Mouse (Mus musculus): ENCODE results near the gene Gh.
"Not testable (repeated sequence)": the region's sequence is repeated elsewhere in the genome, so short reads cannot be mapped to it uniquely, and the experiment has no call there.

Gh gene

GRCm38 (mm10) chr11:106301765-106302164, at the start of gene Gh:
TSS of gene Gh (minus strand) at chr11:106301865.
- no peak for DNase-seq (ENCODE audit: low spot score in 2 of 2)

DNA sequence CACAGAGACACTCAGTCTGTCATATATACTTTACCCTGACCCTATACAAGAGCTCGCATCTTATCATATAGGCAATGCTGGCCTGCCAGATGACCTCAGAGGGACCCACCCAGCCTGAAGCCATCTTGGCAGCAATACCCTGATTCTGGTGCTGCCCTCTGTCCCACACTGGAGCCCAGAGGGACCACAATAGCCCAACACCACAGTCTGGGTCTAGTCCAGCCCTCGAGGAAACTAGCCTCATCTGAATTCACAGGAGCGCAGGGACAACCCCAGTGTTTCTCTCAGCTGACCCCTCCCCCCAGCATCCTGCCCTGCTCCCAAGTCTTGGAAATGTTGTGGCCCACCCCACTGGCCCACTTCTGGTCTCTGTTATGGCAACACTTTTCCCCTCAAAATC, 49.6 kb upstream of the Gh start:
- DNase-seq (ENCODE audit: low spot score in 2 of 2): no peak

GRCm38 (mm10) chr11:106350853-106351252, 49.2 kb upstream of the Gh start:
- no peak for DNase-seq (ENCODE audit: low spot score in 2 of 2)

GRCm38 (mm10) chr11:106349772-106350171, 48.1 kb upstream of the Gh start:
- no peak for DNase-seq (ENCODE audit: low spot score in 2 of 2)

DNA sequence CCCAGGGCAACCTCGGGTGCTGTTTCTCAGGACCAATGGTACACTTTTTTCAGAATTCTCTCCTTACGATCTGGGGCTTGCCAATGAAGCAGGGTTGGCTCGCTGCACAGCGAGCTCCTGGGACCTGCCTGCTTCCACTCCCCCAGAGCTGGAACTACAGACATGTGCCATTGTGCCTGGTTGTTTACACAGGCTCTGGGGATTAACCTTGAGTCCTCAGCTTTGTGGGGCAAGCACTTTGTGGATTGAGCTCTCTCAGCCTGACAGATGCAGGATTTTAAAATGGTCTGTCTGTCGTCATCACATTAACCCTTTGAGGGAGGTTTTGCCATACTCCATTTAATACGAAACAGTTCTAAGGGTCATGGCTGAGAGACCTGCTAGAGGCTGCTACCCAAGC, 43.2 kb upstream of the Gh start:
- no peak for DNase-seq (ENCODE audit: low spot score in 2 of 2)

GRCm38 (mm10) chr11:106340990-106341520, 39.4 kb upstream of the Gh start:
- no peak for DNase-seq (ENCODE audit: low spot score in 2 of 2)

GRCm38 (mm10) chr11:106339323-106339722, 37.7 kb upstream of the Gh start:
- not testable (repeated sequence) for DNase-seq (ENCODE audit: low spot score in 2 of 2)

- DNase-seq (ENCODE audit: low spot score in 2 of 2): no peak
These were observed 37.2 kb upstream of the Gh start for GRCm38 (mm10) chr11:106338870-106339269.

DNA sequence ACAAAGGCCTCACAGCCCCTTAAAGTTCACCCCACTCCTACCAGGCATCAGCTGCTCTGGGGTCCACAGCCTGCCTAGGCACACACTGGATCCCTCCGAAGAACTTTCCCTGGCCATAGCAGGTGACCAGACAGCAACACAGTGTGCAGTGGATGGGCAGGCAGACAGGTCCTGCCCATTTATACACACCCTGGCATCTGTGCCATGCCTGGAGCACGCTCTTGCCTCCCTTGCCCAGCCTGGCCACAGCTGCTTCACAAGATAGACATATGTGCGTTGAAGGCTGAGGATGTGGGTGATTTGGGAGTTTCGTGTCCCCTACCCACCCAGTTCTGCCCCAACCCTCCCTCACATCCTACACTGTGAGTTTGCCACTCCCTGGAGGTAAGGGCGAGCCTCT, 36.4 kb upstream of the Gh start:
- no peak for DNase-seq (ENCODE audit: low spot score in 2 of 2)

- DNase-seq (ENCODE audit: low spot score in 2 of 2): no peak
These were observed 32.4 kb upstream of the Gh start for GRCm38 (mm10) chr11:106334066-106334465.

DNA sequence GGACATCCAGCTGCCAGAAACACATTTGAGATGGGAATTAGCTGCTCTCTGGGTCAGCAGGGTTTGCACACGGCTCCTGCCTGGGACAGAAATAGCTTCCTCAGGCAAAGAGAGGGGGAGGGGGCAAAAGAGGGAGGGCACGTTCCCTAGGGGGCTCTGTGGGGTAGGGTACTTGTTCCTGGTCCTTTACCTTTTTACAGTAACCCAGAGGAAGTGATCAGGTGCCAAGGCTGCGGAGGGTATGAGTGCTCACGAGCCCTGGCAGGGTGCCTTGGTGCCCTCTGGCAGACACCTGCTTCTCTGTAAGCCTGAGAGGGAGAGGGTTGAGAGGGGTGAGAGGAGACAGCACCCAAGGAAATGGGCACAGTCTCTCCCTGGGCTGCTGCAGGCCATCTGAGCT, 30.8 kb upstream of the Gh start:
- DNase-seq (ENCODE audit: low spot score in 2 of 2): no peak

GRCm38 (mm10) chr11:106329682-106330081, 28.0 kb upstream of the Gh start:
- peak; percentile 10 to 46 for DNase-seq (ENCODE audit: low spot score in 2 of 2)

DNA sequence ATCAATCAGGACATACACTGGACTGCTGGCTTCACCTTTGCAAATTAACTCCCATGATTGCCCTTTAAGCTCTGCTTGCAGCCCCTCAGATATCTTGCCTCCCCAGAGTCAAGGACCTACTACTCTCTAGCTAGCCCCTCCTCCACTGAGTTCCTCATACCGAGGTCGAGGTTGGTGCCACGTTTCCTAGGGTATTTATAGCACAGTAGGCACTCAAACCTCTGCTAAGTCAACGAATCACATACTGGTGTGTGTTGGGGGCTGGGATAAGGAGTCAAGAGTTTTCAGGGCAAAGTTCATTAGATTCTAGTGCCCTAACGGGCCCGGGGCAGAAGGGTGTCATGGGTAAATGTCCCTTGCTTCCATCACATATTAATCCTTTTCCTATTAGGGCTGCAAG, 27.5 kb upstream of the Gh start:
- DNase-seq (ENCODE audit: low spot score in 2 of 2): no peak

- no peak for DNase-seq (ENCODE audit: low spot score in 2 of 2)
These were observed 26.9 kb upstream of the Gh start for GRCm38 (mm10) chr11:106328521-106328920.

GRCm38 (mm10) chr11:106326475-106326874, 24.8 kb upstream of the Gh start:
- DNase-seq (ENCODE audit: low spot score in 2 of 2): no peak

DNA sequence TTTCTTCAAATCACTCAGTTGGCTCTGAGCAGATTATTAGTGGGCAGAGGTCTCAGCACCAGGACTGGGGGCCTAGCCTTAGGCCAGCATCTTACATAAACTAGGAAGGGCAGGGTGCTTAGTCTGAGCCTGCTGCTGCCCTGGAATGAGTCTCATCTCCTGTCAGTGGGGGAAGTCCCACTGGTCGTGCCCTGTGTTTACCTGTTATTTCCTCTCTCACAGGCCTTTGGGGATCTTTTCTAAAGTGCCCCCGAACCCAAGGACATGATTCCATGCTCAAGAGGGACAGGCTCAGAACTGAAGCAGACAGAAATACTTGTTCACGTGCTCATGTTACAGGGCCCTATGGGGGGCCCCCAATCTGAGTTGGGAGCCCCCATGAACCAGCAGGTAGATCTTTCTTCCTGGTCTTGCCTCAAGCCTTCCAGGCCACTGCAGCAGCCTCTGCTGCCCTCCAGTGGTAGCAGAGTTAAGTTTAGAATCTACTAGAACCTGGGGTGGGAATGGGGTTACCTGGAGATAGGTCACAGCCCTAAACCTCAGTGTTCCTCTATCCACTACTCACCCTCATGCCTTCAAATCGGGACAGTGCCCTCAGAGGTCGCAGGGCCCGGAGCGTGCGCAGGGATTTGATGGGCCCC, 24.0 kb upstream of the Gh start:
- DNase-seq (ENCODE audit: low spot score in 2 of 2): peak; percentile 44 to 64

DNA sequence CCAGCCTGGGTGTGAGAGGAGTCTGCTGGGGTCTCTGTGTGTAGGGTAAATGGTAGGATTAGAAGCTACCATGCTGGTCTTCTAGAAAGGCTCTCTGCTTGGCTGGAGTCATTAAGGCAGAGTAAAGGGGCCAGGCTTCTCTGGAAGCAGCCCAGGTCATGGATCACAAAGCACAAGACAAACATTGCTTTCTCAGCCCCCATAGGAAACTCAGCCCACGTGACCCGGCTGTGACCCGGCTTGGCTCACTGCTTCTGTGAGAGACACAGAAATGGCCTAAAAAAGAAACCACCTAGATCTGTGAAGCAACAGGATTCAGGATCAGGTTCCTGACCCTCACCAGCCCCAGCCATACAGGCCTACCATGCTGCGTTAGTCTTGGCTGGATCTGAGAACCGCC, 23.2 kb upstream of the Gh start:
- DNase-seq (ENCODE audit: low spot score in 2 of 2): no peak

GRCm38 (mm10) chr11:106318406-106319366, 17.0 kb upstream of the Gh start:
- DNase-seq (ENCODE audit: low spot score in 2 of 2): peak; percentile 24 to 30

DNA sequence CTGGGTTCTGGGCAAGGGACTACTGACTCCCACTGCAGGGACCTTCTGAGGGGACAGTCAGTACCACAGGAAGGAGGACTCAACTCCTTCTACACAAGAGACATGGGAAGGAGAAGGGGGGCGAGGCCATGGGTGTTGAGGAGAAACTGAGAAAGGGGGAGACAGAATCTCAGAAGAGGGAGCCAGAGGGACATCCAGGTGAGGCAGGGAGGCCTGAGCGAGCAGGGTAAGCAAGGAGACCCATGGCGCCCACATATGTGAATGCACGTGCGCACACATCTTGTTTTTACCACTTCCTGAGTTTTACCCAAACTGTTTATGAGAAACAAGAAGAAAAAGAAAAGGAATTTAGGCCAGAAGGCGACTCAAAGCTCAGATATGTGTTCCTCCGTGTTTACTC, 16.1 kb upstream of the Gh start:
- DNase-seq (ENCODE audit: low spot score in 2 of 2): no peak

- DNase-seq (ENCODE audit: low spot score in 2 of 2): no peak
These were observed 14.8 kb upstream of the Gh start for GRCm38 (mm10) chr11:106316416-106316815.

GRCm38 (mm10) chr11:106314333-106314812, 12.7 kb upstream of the Gh start, which contains the start of gene Cd79b:
TSS of gene Cd79b (minus strand) at chr11:106314762.
- DNase-seq (ENCODE audit: low spot score in 2 of 2): no peak

- DNase-seq (ENCODE audit: low spot score in 2 of 2): no peak
These were observed 11.9 kb upstream of the Gh start for GRCm38 (mm10) chr11:106313533-106313932.

- no peak for DNase-seq (ENCODE audit: low spot score in 2 of 2)
These were observed 8.5 kb upstream of the Gh start for GRCm38 (mm10) chr11:106310123-106310522.
